Mouse (Mus musculus) heart, embryonic 16.5 days (tissue): ENCODE results near the gene Srsf4. TPM values are rescaled to one million over a fixed set of nuclear protein-coding genes. Genes with fewer than 3 reads are reported as not detected.

Experiments
- ATAC-seq: fragments of 200-750 bp; cut with Nextera tagmentation; replicated peaks from 2 replicates; pipeline ENCODE4 v1.8.0; 2017; ENCODE audit warnings: moderate number of reproducible peaks; ENCODE audit not compliant: insufficient read depth, low FRiP score; ENCODE audit errors: extremely low read depth
- H3K27ac ChIP-seq: fragments of 300-500 bp; sonication (generic); 2 replicates; pipeline ENCODE4 v1.5.1; 2014; ENCODE audit warnings: mild to moderate bottlenecking, low read length, control low read depth, moderate library complexity
- H3K27me3 ChIP-seq: fragments of 300-500 bp; sonication (generic); 2 replicates; pipeline ENCODE4 v1.6.1; 2014; ENCODE audit warnings: low read length, mixed read lengths; ENCODE audit not compliant: control insufficient read depth, insufficient read depth
- H3K36me3 ChIP-seq: fragments of 300-500 bp; sonication (generic); 2 replicates; pipeline ENCODE4 v1.6.1; 2014; ENCODE audit not compliant: control insufficient read depth, insufficient read depth
- H3K4me1 ChIP-seq: fragments of 300-500 bp; sonication (generic); 2 replicates; pipeline ENCODE4 v1.6.1; 2014; ENCODE audit warnings: low read length, mixed read lengths; ENCODE audit not compliant: control insufficient read depth, insufficient read depth
- H3K4me2 ChIP-seq: fragments of 300-500 bp; sonication (generic); 2 replicates; pipeline ENCODE4 v1.6.1; 2014; ENCODE audit warnings: low read depth, mild to moderate bottlenecking, control low read depth, low read length
- H3K4me3 ChIP-seq: fragments of 300-500 bp; sonication (generic); 2 replicates; pipeline ENCODE4 v1.5.1; 2014; ENCODE audit warnings: mild to moderate bottlenecking, control low read depth, low read length
- H3K9ac ChIP-seq: fragments of 300-500 bp; sonication (generic); 2 replicates; pipeline ENCODE4 v1.6.1; 2014; ENCODE audit warnings: low read length, control low read depth
- H3K9me3 ChIP-seq: fragments of 300-500 bp; sonication (generic); replicated peaks from 2 replicates; pipeline ENCODE4 v1.6.1; 2016; ENCODE audit warnings: low read length; ENCODE audit not compliant: control insufficient read depth
- WGBS: fragments of 180-500 bp; shearing (Covaris S2); extraction: QIAGEN DNeasy Blood & Tissue Kit; methylation state at CpG from one replicate; pipeline ENCODE4 v1.1.7; 2014; 5-methylcytosine and 5-hydroxymethylcytosine counted together
- polyA plus RNA-seq: library from polyadenylated mRNA; unstranded; fragments of >200 nt; fragmentation: Nextera tagmentation; extraction: Ambion mirVana; gene quantifications from 2 replicates; pipeline ENCODE4 v1.2.1, GENCODE M21; 2015

The Srsf4 gene
- polyA plus RNA-seq, 1 experiment from 2014 or later = 76.8 TPM

DNA sequence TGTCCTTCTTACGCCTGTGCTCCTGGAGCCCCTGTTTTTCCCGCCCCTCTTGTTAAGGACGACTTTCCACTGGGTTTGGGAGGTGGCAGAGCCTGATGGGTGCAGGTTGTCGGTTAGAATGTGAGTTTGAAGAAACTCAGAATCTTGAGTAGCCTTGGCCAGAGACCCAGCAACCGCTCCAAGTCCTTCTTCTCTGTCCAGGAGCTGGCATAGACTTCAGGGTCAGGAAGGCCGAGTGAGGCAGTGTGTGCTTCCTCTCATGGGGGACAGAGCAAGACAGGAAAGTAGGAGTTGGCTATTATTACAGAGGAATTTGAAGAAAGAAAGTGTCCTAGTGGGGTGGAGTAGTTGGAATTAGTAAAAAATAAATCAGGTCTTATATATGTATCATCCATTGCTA, 10.2 kb downstream of the Srsf4 start:
- Histone ChIP-seq H3K9me3 (no peaks in the 10 kb centered on the region), H3K4me2 (no peak overlapping the region), H3K27me3 (no peaks in the 10 kb centered on the region), H3K36me3 (peaks cover 10% of the 10 kb centered on the region), H3K9ac (no peak overlapping the region), H3K27ac (no peak overlapping the region), H3K4me3 (no peak overlapping the region), H3K4me1 (peaks cover 48% of the 10 kb centered on the region)
- ATAC-seq = 0 out of 2 replicates have a peak, but pooled peaks have one; percentile 18
- WGBS = 53% methylated on average over 6 of the region's 6 CpGs

DNA sequence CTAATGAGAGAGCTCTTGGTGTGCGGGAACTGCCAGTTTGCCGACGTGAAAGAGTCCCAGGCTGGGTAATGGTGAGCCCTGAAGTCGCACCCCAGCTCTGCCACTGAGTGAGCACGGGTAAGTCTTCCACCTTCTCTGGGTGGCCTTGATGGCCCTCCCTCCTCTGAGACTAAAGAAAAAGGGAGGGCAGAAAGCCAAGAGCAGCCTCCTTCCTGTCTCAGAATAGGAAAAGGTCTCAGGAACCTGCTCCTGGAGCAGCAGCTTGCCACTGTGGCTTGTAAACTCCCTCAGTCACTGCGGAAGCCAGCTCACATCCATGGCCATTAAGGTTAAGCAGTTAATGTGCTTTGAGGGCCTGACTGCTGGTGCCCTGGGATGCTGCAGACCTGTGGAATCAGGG, 12.0 kb downstream of the Srsf4 start:
- no peaks in the 10 kb centered on the region for H3K27me3 ChIP-seq
- H3K9ac ChIP-seq = no peak overlapping the region
- no peak overlapping the region for H3K4me2 ChIP-seq
- ATAC-seq = no peak
- whole genome bisulfite sequencing = 63% methylated on average over 6 of the region's 6 CpGs
- no peak overlapping the region for H3K27ac ChIP-seq
- H3K4me1 ChIP-seq = peaks cover 40% of the 10 kb centered on the region
- H3K9me3 ChIP-seq = no peaks in the 10 kb centered on the region
- H3K36me3 ChIP-seq = peaks cover 10% of the 10 kb centered on the region
- H3K4me3 ChIP-seq = no peak overlapping the region

DNA sequence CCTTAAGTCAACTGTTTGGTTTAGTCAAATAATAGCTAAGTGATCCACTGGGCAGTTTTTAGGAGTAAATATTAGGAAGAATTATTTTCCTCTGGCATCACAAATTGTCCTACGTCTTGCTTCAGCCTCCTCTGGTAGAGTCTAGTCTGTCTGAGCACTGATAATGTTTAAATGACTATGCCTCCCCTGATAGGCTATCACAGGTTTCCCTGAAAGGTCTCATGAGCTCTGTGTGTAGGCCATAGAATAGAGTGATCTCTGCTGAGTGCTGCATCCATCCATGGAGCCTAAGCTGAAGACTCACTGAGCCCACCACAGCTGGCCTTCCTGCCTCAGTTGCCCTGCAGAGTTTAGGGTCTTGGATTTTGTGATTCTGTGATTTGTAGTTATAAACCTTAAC, 15.1 kb downstream of the Srsf4 start:
- H3K9ac ChIP-seq = no peak overlapping the region
- 37% methylated on average over 1 of the region's 1 CpGs for WGBS
- no peaks in the 10 kb centered on the region for H3K9me3 ChIP-seq
- ATAC-seq = no peak
- H3K4me1 ChIP-seq = peaks cover 20% of the 10 kb centered on the region
- H3K4me3 ChIP-seq = no peak overlapping the region
- H3K4me2 ChIP-seq = no peak overlapping the region
- peaks cover 27% of the 10 kb centered on the region for H3K36me3 ChIP-seq
- no peak overlapping the region for H3K27ac ChIP-seq
- H3K27me3 ChIP-seq = no peaks in the 10 kb centered on the region

DNA sequence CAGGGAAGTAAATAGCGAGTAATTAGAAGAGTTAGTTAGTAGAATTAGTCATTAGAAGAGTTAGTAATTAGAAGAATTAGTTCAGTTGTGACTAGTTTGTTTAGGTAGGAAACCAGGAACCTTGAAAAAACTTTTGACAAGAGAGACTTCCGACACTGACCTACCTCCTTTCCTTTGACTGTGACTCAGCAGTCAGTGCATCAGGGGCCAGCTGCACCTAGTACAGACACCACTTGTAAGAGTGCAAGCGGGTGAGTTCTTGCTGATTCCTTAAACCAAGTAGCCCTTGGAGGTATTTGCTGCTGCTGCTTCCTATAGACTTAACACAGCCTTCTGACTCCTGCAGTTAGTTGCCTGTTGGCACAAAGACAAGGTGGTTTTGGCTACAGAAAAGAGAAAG, 17.3 kb downstream of the Srsf4 start:
- Histone ChIP-seq H3K27ac (no peak overlapping the region), H3K9me3 (no peaks in the 10 kb centered on the region), H3K4me3 (no peak overlapping the region), H3K4me2 (no peak overlapping the region), H3K4me1 (0 out of 2 replicates have a peak, but pooled peaks cover 4% of the 10 kb centered on the region), H3K36me3 (peaks cover 41% of the 10 kb centered on the region), H3K9ac (no peak overlapping the region), H3K27me3 (no peaks in the 10 kb centered on the region)
- ATAC-seq = no peak
- 87% methylated on average over 3 of the region's 3 CpGs for WGBS

DNA sequence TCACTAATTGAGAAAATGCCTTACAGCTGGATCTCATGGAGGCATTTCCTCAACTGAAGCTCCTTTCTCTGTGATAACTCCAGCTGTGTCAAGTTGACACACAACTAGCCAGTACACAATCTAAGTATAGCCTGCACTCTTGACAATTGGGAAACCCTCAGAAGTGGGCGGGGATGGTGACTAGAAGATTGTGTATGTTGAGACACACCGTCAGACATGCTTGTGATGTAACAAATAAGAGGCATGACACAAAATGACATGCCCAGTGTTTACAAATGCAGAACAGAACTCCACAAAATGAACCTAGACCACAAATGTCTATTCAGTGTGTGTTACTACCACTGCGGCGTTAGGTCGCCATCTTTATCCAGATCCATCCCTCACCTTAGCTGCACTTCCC, 23.7 kb downstream of the Srsf4 start:
- Histone ChIP-seq H3K27me3 (no peaks in the 10 kb centered on the region), H3K36me3 (peaks cover 75% of the 10 kb centered on the region), H3K9ac (no peak overlapping the region), H3K4me1 (peaks cover 10% of the 10 kb centered on the region), H3K4me2 (no peak overlapping the region), H3K4me3 (no peak overlapping the region), H3K27ac (no peak overlapping the region), H3K9me3 (no peaks in the 10 kb centered on the region)
- no peak for ATAC-seq
- WGBS = 91% methylated on average over 5 of the region's 5 CpGs

DNA sequence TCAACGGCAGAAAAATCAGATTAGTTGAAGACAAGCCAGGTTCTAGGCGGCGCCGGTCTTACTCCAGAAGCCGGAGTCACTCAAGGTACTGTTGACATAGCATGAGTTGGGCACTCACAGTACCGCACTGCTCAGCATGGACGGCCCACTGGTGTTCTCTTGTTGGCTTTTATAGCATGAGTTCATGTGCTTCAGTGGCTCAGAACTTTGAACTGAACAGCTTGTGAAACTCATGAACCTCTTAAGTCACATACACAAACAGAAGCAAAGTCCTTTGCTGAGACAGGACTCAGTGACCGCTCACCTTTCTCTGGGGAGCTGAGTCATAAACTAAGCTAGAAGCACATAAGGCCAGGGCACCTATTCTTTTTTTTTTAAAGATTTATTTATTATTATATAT, 24.4 kb downstream of the Srsf4 start:
- WGBS = 88% methylated on average over 8 of the region's 8 CpGs
- Histone ChIP-seq H3K4me3 (no peak overlapping the region), H3K9ac (no peak overlapping the region), H3K9me3 (no peaks in the 10 kb centered on the region), H3K4me2 (no peak overlapping the region), H3K27ac (no peak overlapping the region), H3K4me1 (peaks cover 10% of the 10 kb centered on the region), H3K36me3 (peaks cover 71% of the 10 kb centered on the region), H3K27me3 (no peaks in the 10 kb centered on the region)
- ATAC-seq = no peak

DNA sequence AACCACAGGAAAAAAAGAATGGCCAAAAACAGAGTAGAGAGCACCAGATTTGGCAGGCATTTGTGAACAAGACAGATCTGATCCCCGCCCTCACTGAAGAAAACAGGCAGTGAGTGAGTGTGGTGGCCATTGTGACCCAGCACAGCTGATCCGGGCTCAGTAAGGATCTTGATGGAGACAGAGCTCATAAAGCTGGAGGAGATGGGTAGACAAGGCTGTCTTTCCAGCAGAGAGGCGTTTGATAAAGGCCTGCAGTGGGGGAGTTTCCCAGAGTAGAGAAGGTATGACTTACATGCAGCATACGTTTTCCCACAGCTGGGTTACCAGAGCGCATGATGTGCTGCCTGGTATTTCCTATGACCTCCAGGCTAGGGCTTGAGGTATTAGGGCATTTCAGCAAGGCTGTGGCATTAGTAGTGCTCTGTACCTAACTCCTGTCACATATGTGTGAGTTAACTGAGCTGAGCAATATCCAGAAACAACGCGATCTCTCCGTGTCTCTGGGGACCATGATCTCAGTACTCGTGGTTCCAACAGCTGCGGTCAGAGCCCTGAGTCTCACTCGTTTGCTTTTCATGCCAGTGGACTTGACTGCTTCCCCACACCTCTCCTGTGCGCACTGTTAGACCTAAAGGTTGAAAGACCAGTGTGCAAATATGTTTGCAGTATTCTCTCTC, 25.2 kb downstream of the Srsf4 start:
- H3K27me3 ChIP-seq = no peaks in the 10 kb centered on the region
- H3K36me3 ChIP-seq = peaks cover 62% of the 10 kb centered on the region
- H3K9ac ChIP-seq = no peak overlapping the region
- ATAC-seq = no peak
- peaks cover 10% of the 10 kb centered on the region for H3K4me1 ChIP-seq
- H3K27ac ChIP-seq = peak overlapping the region; percentile 51
- no peak overlapping the region for H3K4me2 ChIP-seq
- H3K9me3 ChIP-seq = no peaks in the 10 kb centered on the region
- H3K4me3 ChIP-seq = no peak overlapping the region
- WGBS = 76% methylated on average over 12 of the region's 12 CpGs

DNA sequence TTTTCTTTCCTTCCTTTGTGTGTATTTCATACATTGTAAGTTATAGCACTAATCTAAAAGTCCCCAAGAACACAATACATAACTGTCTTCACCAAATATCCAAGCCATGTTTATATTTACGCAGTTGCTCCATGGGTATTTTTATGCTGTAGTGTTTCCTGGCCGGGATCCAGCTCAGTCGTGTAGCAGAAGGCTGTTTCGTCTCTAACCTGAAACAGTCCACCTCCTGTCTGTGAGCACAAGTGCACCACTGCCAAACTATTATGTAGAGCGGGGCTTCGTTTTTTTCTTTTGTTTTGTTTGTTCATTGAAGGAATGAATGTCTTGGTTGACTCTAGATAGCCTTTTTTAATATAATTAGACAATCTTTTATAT, 25.8 kb downstream of the Srsf4 start:
- peaks cover 10% of the 10 kb centered on the region for H3K4me1 ChIP-seq
- H3K4me2 ChIP-seq = no peak overlapping the region
- H3K9me3 ChIP-seq = no peaks in the 10 kb centered on the region
- no peak for ATAC-seq
- WGBS = 57% methylated on average over 6 of the region's 6 CpGs
- no peak overlapping the region for H3K4me3 ChIP-seq
- no peak overlapping the region for H3K9ac ChIP-seq
- H3K27me3 ChIP-seq = no peaks in the 10 kb centered on the region
- peaks cover 59% of the 10 kb centered on the region for H3K36me3 ChIP-seq
- 0 out of 2 replicates have a peak overlapping the region, but pooled peaks have one; percentile 51 for H3K27ac ChIP-seq

DNA sequence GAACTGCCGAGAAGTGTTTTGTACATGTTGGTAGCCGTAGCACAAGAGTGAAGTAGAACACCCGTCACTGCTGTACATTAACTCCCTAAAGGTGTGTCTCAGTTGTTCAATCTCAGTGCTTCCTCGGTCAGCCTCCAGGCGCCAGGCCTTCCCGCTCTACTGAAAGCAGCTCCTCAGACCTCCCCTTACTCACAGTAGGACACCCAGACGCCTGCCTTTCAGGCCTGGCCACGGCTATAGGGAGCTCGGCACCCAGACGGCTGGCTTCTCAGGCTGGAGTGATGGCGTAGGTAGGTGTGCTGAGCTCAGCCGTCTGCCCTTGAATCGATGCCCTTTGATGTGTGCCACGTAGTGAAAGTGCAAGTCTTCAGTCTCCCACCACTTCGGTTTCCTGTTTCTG, 27.7 kb downstream of the Srsf4 start:
- Histone ChIP-seq H3K9ac (no peak overlapping the region), H3K27me3 (no peaks in the 10 kb centered on the region), H3K4me2 (no peak overlapping the region), H3K4me1 (peaks cover 10% of the 10 kb centered on the region), H3K4me3 (no peak overlapping the region), H3K27ac (no peak overlapping the region), H3K36me3 (peaks cover 54% of the 10 kb centered on the region), H3K9me3 (no peaks in the 10 kb centered on the region)
- WGBS = 86% methylated on average over 15 of the region's 15 CpGs
- no peak for ATAC-seq
